Mouse (Mus musculus) ZHBTc4 (cell line): ENCODE measurements at regions not wholly inside any gene's neighbourhood (a gene's known extent, or its start where the extent isn't known, plus 50 kb on each side); places are given as distances from the start of the nearest gene placed in this dataset.
A peak's percentile ranks its signal among the peaks of the same experiment; 100 is the strongest.
"Not testable (repeated sequence)": the region's sequence is repeated elsewhere in the genome, so short reads cannot be mapped to it uniquely, and the experiment has no call there.

Experiments used
- DNase-seq: peaks from one replicate; pipeline ENCODE4 v3.0.0-alpha.2; 2011; ENCODE audit warnings: low read depth, low spot score

- no peak for DNase-seq
These were observed 159.8 kb upstream of the Trpc7 start for GRCm38 (mm10) chr13:57055409-57056195.

GRCm38 (mm10) chr13:57053361-57053760 lies 157.6 kb upstream of the Trpc7 start:
- no peak for DNase-seq

- not testable (repeated sequence) for DNase-seq
These were observed 150.3 kb upstream of the Trpc7 start for GRCm38 (mm10) chr13:57046130-57046529.

- DNase-seq: no peak
These were observed 148.7 kb upstream of the Trpc7 start for GRCm38 (mm10) chr13:57044455-57044854.

- DNase-seq: peak; percentile 26
These were observed 147.7 kb upstream of the Trpc7 start for GRCm38 (mm10) chr13:57043316-57043974.

GRCm38 (mm10) chr13:57042514-57042913 lies 146.7 kb upstream of the Trpc7 start:
- peak; percentile 61 for DNase-seq

GRCm38 (mm10) chr13:57032871-57033270 lies 137.1 kb upstream of the Trpc7 start:
- DNase-seq: peak; percentile 22

- DNase-seq: peak; percentile 61
These were observed 122.0 kb upstream of the Trpc7 start for GRCm38 (mm10) chr13:57017553-57018341.

GRCm38 (mm10) chr13:57016465-57017272 lies 120.9 kb upstream of the Trpc7 start:
- no peak for DNase-seq

- not testable (repeated sequence) for DNase-seq
These were observed 111.4 kb upstream of the Trpc7 start for GRCm38 (mm10) chr13:57007236-57007635.

- no peak for DNase-seq
These were observed 107.9 kb upstream of the Trpc7 start for GRCm38 (mm10) chr13:57003565-57004132.

GRCm38 (mm10) chr13:56992022-56992421 lies 96.2 kb upstream of the Trpc7 start:
- peak; percentile 59 for DNase-seq

- no peak for DNase-seq
These were observed 78.3 kb upstream of the Trpc7 start for GRCm38 (mm10) chr13:56974063-56974462.

GRCm38 (mm10) chr13:56955358-56955757 lies 59.6 kb upstream of the Trpc7 start:
- DNase-seq: peak; percentile 45

- DNase-seq: no peak
These were observed 52.3 kb upstream of the Trpc7 start for GRCm38 (mm10) chr13:56948086-56948485.

GRCm38 (mm10) chr13:56947266-56947665 lies 51.5 kb upstream of the Trpc7 start:
- no peak for DNase-seq
